Mouse (Mus musculus) lung, postnatal 36 days (tissue): ENCODE measurements around the gene Rhbdd2.
A peak's percentile ranks its signal among the peaks of the same experiment; 100 is the strongest.

Experiments used
- DNase-seq: peaks from one replicate; pipeline ENCODE4 v3.0.0; 2022; ENCODE audit warnings: mixed read lengths

Rhbdd2 gene

GRCm38 (mm10) chr5:135682942-135683570 is 50.6 kb downstream of the Rhbdd2 start:
- no peak for DNase-seq

DNA sequence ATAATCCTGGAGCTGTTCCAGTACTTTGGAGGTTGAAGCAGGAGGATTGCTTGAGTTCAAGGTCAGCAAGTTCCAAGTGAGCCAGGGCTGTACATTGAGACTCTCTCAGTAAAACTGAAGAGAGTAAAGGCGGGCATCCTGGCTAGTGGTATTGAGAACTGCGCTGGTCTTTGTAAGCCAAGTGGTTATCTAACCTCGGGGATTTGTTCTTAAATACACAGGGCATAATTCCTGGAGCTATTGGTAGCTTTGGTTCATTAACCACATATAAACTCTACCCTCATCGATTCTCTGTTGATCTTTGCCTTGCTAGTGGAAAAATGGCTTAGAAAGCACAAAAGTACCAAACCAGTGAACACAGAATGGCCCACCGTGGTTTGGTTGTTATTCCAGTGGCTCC is 58.0 kb downstream of the Rhbdd2 start:
- no peak for DNase-seq

DNA sequence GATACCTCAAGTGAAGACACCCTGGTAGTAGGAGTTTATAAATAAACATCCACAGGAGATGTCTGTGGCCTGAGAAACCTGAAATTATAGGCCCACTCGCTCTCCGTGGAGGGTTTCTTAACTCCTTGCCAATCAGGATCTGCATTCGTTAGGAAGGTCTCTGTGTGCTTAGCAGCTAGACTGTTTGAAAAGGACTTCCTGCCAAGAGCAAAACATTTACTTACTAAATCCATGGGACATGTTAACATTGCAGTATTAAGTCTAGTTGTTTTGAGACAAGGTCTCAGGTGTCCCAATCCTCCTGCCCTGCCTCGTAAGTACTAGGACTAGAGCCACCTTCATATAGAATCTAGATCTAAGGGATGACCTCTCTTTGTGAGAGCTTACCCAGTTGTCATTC is 58.8 kb downstream of the Rhbdd2 start:
- no peak for DNase-seq

GRCm38 (mm10) chr5:135693281-135693853 is 60.9 kb downstream of the Rhbdd2 start:
- peak; percentile 89 for DNase-seq

- peak; percentile 70 for DNase-seq
Measured at GRCm38 (mm10) chr5:135695277-135695721, 62.9 kb downstream of the Rhbdd2 start.
